Mouse (Mus musculus) ES-Bruce4 (cell line): Measurements from ENCODE around the gene Mrpl50.

Source experiments
- CTCF ChIP-seq: IDR thresholded peaks from one replicate; pipeline ENCODE4 v1.8.1; 2011; ENCODE audit warnings: low read depth, low read length
- POLR2A ChIP-seq: IDR thresholded peaks from one replicate; pipeline ENCODE4 v1.8.1; 2011; ENCODE audit warnings: low read length; ENCODE audit not compliant: insufficient read depth

GRCm38 (mm10) chr4:49567613-49568012 is 46.7 kb upstream of the Mrpl50 start:
- TF ChIP-seq POLR2A (no peak), CTCF (peak; percentile 27)
